Mouse (Mus musculus): ENCODE measurements around the gene Arhgap30. TPM values are rescaled to one million over a fixed set of nuclear protein-coding genes. Genes with fewer than 3 reads are reported as not detected.

The Arhgap30 gene
- total and polyA plus RNA-seq, 2 experiments from 2014 or later: 0.79 to 1.6 TPM

DNA sequence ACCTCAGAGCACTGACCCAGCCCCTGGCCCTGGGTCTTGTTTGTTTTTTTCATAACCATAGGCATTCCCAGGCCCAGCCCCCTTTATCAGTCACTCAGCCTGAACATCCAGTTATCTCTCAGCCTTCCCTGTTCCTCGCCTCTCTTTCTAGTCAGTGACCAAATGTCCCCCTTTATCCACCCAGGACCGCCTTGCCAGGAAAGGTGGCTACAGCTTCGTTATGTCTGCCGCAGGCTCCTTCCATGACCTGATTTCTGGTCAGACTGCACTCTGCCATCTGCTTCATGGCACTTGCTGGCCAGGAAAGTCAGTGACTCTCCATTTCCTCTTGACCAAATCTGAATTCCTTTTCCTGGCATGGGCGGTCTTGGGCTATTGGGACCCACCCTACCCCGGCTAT, 10.5 kb upstream of the Arhgap30 start:
- no peak for TF ChIP-seq CTCF (IDR thresholded peaks at IDR 0.05; ENCODE audit: low read depth)
- TF ChIP-seq EP300 (IDR thresholded peaks at IDR 0.05; ENCODE audit: low read depth): no peak
- Histone ChIP-seq H3K4me1 (ENCODE audit: control insufficient read depth, insufficient read depth) (peaks cover 3% of the 10 kb centered on the region; the same call in 1 of the 2 replicates), H3K36me3 (replicated peaks; ENCODE audit: control insufficient read depth, insufficient read depth, low read length) (no peaks in the 10 kb centered on the region), H3K9me3 (replicated peaks; ENCODE audit: control insufficient read depth, low read length) (no peaks in the 10 kb centered on the region), H3K4me2 (ENCODE audit: low read depth, low read length) (no peak overlapping the region), H3K4me3 (ENCODE audit: low read depth, low read length) (no peak overlapping the region), H3K9ac (replicated peaks; ENCODE audit: low read depth, low read length) (no peak overlapping the region), H3K27ac (ENCODE audit: low read depth) (no peak overlapping the region), H3K27me3 (ENCODE audit: control insufficient read depth, insufficient read depth, low read length) (0 out of 2 replicates have a peak, but pooled peaks cover 6% of the 10 kb centered on the region)
- WGBS: 68% methylated on average over 6 of the region's 6 CpGs
- no peak for ATAC-seq (ENCODE audit: insufficient read depth, low read depth)
- DNase-seq (ENCODE audit: low spot score): no peak

DNA sequence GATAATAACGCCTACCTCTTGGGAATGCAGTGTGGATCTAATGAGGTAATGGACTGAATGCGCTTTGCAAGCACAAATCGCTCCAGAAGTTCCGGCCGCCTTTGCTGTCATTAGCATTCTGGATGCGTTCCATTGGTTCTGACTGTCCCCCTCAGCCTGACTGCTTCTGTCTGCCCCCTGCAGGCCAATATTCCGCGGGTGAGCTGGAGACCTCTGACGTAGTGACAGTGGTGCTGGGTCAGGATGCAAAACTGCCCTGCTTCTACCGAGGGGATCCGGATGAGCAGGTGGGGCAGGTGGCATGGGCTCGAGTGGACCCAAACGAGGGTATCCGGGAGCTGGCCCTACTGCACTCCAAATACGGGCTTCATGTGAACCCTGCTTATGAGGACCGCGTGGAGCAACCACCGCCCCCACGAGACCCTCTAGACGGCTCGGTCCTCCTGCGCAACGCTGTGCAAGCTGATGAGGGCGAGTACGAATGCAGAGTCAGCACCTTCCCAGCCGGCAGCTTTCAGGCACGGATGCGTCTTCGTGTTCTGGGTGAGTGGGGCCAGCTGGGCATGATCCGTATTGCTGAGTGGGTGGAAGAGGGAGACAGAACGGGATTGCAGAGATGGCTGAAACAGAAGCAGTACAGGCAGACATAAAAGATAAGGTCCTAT, 8.7 kb upstream of the Arhgap30 start:
- 6% methylated on average over 31 of the region's 31 CpGs for WGBS
- Histone ChIP-seq H3K4me2 (ENCODE audit: low read depth, low read length) (peak overlapping the region; percentile 44), H3K36me3 (replicated peaks; ENCODE audit: control insufficient read depth, insufficient read depth, low read length) (no peaks in the 10 kb centered on the region), H3K27me3 (ENCODE audit: control insufficient read depth, insufficient read depth, low read length) (0 out of 2 replicates have a peak, but pooled peaks cover 6% of the 10 kb centered on the region), H3K4me3 (ENCODE audit: low read depth, low read length) (peak overlapping the region; percentile 15), H3K27ac (ENCODE audit: low read depth) (no peak overlapping the region), H3K9me3 (replicated peaks; ENCODE audit: control insufficient read depth, low read length) (no peaks in the 10 kb centered on the region), H3K4me1 (ENCODE audit: control insufficient read depth, insufficient read depth) (peaks cover 3% of the 10 kb centered on the region; the same call in 1 of the 2 replicates), H3K9ac (replicated peaks; ENCODE audit: low read depth, low read length) (no peak overlapping the region)
- TF ChIP-seq CTCF (IDR thresholded peaks at IDR 0.05; ENCODE audit: low read depth) (peak; percentile 76), EP300 (IDR thresholded peaks at IDR 0.05; ENCODE audit: low read depth) (no peak)
- ATAC-seq (ENCODE audit: insufficient read depth, low read depth): peak; percentile 73
- DNase-seq (ENCODE audit: low spot score): peak; percentile 69

DNA sequence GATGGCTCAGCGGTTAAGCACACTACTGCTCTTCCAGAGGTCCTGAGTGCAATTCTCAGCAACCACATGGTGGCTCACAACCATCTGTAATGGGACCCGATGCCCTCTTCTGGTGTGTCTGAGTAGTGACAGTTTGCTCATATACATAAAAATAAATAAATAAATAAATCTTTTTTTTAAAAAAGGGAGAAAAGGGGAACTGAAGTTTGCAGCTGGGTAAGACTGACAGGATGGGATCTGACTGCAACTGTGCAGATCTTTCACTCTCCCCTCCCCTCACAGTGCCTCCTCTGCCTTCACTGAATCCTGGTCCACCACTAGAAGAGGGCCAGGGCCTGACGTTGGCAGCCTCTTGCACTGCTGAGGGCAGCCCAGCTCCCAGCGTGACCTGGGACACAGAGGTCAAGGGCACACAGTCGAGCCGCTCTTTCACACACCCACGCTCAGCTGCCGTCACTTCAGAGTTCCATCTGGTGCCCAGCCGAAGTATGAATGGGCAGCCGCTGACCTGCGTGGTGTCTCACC, 6.6 kb upstream of the Arhgap30 start:
- no peak for ATAC-seq (ENCODE audit: insufficient read depth, low read depth)
- WGBS: 75% methylated on average over 11 of the region's 11 CpGs
- H3K9me3 ChIP-seq (replicated peaks; ENCODE audit: control insufficient read depth, low read length): no peaks in the 10 kb centered on the region

DNA sequence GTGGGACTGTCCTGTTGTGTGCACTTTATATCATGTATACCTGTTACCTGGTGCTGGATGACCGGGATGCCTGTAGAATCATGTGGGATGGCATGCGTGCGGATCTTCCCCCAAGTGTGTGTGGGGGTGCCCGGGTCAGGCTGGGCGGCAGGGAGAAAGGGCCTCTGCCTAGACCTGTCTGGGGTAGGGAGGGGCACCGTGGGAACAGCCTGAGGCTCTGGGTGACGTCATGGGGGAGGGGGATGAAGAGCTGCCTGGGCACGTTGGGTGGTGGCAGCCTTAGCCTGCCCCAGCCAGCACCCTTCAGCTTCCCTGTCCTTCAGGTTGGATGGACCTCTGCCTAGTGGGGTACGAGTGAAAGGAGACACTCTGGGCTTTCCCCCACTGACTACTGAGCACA, 4.4 kb upstream of the Arhgap30 start:
- H3K36me3 ChIP-seq (replicated peaks; ENCODE audit: control insufficient read depth, insufficient read depth, low read length): no peaks in the 10 kb centered on the region
- 56% methylated on average over 9 of the region's 9 CpGs for WGBS
- no peak overlapping the region for H3K9ac ChIP-seq (replicated peaks; ENCODE audit: low read depth, low read length)
- H3K4me2 ChIP-seq (ENCODE audit: low read depth, low read length): no peak overlapping the region
- TF ChIP-seq EP300 (IDR thresholded peaks at IDR 0.05; ENCODE audit: low read depth) (no peak), CTCF (IDR thresholded peaks at IDR 0.05; ENCODE audit: low read depth) (no peak)
- ATAC-seq (ENCODE audit: insufficient read depth, low read depth) (no peak), DNase-seq (ENCODE audit: low spot score) (no peak)
- H3K27ac ChIP-seq (ENCODE audit: low read depth): no peak overlapping the region
- H3K4me3 ChIP-seq (ENCODE audit: low read depth, low read length): no peak overlapping the region
- H3K27me3 ChIP-seq (ENCODE audit: control insufficient read depth, insufficient read depth, low read length): 0 out of 2 replicates have a peak, but pooled peaks cover 6% of the 10 kb centered on the region
- H3K9me3 ChIP-seq (replicated peaks; ENCODE audit: control insufficient read depth, low read length): no peaks in the 10 kb centered on the region
- H3K4me1 ChIP-seq (ENCODE audit: control insufficient read depth, insufficient read depth): peaks cover 3% of the 10 kb centered on the region; the same call in 1 of the 2 replicates

More for the DNA sequence above, 6.6 kb upstream of the Arhgap30 start:
- Histone ChIP-seq H3K9ac (replicated peaks; ENCODE audit: low read depth, low read length) (no peak overlapping the region), H3K4me3 (ENCODE audit: low read depth, low read length) (no peak overlapping the region), H3K27ac (ENCODE audit: low read depth) (no peak overlapping the region), H3K4me2 (ENCODE audit: low read depth, low read length) (no peak overlapping the region), H3K36me3 (replicated peaks; ENCODE audit: control insufficient read depth, insufficient read depth, low read length) (no peaks in the 10 kb centered on the region), H3K4me1 (ENCODE audit: control insufficient read depth, insufficient read depth) (peaks cover 3% of the 10 kb centered on the region; the same call in 1 of the 2 replicates), H3K27me3 (ENCODE audit: control insufficient read depth, insufficient read depth, low read length) (0 out of 2 replicates have a peak, but pooled peaks cover 6% of the 10 kb centered on the region)
- TF ChIP-seq EP300 (IDR thresholded peaks at IDR 0.05; ENCODE audit: low read depth) (no peak), CTCF (IDR thresholded peaks at IDR 0.05; ENCODE audit: low read depth) (no peak)
- no peak for DNase-seq (ENCODE audit: low spot score)

DNA sequence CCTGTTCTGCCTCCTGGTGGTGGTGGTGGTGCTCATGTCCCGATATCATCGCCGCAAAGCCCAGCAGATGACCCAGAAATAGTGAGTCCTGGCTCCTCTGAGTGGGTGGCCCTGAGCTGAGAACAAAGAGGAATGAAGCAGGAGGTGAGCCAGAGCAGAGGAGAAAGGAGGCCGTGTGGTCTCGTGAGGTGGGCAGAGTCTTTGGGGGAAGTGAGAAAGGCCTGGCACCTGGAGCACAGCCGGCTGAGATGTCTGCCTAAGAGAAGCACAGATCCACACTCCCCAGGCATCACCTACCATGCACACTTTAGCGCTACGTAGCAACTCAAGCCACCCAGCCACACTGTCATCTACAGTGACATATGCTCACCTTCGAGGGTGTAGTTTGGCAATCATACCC, 3.6 kb upstream of the Arhgap30 start:
- no peak overlapping the region for H3K4me2 ChIP-seq (ENCODE audit: low read depth, low read length)
- DNase-seq (ENCODE audit: low spot score) (no peak), ATAC-seq (ENCODE audit: insufficient read depth, low read depth) (no peak)
- H3K4me3 ChIP-seq (ENCODE audit: low read depth, low read length): no peak overlapping the region
- TF ChIP-seq EP300 (IDR thresholded peaks at IDR 0.05; ENCODE audit: low read depth) (no peak), CTCF (IDR thresholded peaks at IDR 0.05; ENCODE audit: low read depth) (peak; percentile 26; the same call in 1 of the 2 replicates)
- peaks cover 2% of the 10 kb centered on the region; the same call in 1 of the 2 replicates for H3K4me1 ChIP-seq (ENCODE audit: control insufficient read depth, insufficient read depth)
- 59% methylated on average over 9 of the region's 9 CpGs for WGBS
- no peak overlapping the region for H3K9ac ChIP-seq (replicated peaks; ENCODE audit: low read depth, low read length)
- H3K9me3 ChIP-seq (replicated peaks; ENCODE audit: control insufficient read depth, low read length): no peaks in the 10 kb centered on the region
- H3K27ac ChIP-seq (ENCODE audit: low read depth): no peak overlapping the region
- 0 out of 2 replicates have a peak, but pooled peaks cover 4% of the 10 kb centered on the region for H3K27me3 ChIP-seq (ENCODE audit: control insufficient read depth, insufficient read depth, low read length)
- H3K36me3 ChIP-seq (replicated peaks; ENCODE audit: control insufficient read depth, insufficient read depth, low read length): no peaks in the 10 kb centered on the region

Data from heart, postnatal 0 days (tissue).